Mouse (Mus musculus): Measurements from ENCODE around the gene Pitpnb.

DNA sequence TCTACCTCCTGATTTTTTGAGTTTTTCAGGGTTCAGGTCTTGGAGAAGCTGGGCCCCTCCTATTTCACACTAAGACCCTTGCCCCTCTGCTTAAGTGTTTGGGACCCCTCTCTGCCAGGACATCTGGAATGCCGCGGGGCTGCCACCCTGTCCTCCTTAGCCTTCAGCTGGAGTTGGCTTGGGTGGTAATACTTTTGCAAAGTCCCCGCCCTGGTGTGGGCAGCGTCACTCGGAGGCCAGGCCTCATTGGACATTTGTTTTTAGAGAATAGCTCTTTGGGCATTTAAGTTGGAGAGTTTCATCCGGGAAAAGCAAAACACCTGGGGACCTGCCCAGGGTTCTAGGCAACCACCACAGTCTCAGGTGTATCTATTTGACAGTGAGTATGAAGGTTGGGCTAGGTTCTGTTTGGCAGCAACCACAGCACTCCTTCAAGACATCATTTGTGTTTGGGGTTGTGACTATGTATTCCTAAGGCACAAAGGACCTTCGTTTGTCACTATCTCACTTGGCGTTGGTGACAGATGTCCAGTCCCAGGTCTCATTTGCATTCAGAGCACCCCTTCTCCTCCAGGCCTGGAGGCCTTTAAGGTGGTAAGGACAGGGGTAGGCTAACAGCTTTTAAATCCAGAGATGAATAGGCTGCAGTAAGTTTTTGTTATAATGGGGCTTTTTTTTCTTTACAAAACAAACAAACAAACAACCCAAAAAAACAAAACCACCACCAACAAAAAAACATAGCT lies 91.7 kb downstream of the Pitpnb start:
- TF ChIP-seq GATA1 (IDR thresholded peaks at IDR 0.05; ENCODE audit: low read length): no peak
- no peak for TF ChIP-seq TAL1 (IDR thresholded peaks at IDR 0.05; ENCODE audit: low read length)

Measured in erythroblast, embryonic 14.5 days (primary cell).